Mouse (Mus musculus) spleen, postnatal 10 days (tissue): ENCODE data around the gene Dmrtb1.

Experiments
- DNase-seq, 2 experiments: peaks; one replicate each; pipeline ENCODE4 v3.0.0; 2021 to 2022; ENCODE audit warnings: low spot score in 2 of 2

Gene Dmrtb1

DNA sequence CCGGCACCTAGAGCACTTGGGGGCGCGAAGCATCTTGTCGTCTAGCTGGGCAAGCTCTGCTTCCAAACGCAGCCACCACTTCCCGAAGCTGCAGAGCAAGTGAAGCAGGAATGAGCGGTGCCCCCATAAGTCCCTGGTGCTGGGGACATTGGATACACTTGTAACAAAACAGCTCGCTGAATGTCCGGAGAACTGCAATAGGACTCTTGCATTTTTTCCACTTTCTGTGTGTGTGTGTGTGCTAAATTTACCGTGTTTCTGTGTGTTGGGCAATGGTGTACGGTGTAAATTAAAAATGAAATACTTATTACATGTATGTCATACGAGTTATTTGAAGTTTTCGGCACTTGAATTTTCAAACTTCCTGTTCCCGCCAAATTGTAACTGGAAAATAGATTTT is at the start of gene Dmrtb1:
Gene Dmrtb1 (minus strand): TSS at position 101 of the 400 bp plus-strand sequence.
- no peak for DNase-seq

DNA sequence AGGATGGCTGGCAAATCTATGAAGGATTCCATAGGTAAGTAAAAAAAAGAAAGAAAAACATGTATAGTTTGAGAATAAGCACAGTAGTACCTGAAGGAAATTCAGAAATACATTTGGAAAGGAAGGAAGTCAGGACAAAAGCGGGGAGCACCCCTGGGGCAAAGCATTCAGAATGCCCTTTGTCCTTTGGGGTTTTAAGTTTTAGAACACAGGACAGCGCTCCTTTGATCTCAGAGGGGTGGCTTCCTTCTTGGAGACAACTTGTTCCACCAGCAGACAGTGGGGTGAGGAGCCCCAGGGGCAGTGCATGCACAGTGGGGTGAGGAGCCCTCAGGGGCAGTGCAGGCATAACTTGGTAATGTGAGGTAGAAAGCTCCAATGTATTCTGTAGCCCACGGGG is 49.6 kb upstream of the Dmrtb1 start:
- no peak for DNase-seq

DNA sequence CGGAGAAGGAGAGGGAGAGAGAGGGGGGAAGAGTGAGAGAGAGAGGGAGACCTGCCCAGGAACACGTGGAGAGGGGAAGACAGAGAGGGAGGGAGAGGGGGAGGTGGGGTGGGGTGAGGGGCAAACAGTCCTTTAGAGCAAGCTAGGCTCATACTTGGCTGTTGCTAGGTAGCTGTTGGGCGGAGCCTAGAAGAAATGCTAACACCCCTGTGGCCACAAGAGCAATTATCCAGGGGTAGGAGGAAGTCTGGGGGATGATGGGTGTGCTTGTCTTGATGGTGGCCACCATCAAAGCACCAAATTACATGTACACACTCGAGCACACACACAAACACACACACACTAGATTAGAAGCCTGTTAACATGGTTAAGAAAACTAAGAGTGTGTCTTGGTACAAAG is 48.6 kb upstream of the Dmrtb1 start:
- no peak for DNase-seq

DNA sequence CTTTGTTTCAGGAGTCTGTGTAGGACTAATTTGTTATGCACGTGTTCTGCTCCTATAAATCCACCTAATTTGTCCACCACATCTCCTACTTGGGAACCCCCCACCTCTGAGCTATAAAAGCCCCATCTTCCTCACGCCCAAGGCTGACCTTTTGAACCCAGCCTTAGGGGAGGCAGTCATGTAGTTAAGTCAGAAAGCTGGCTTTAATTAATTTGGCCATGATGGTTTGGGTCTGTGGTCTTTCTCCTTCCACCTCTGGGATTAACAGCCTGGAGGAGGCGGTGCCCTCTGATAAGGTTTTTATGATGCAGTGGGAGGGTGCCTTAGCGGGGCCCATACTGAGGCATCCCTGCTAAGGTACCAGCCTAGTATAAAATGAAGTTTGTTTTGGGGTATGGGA is 48.2 kb upstream of the Dmrtb1 start:
- DNase-seq = no peak

DNA sequence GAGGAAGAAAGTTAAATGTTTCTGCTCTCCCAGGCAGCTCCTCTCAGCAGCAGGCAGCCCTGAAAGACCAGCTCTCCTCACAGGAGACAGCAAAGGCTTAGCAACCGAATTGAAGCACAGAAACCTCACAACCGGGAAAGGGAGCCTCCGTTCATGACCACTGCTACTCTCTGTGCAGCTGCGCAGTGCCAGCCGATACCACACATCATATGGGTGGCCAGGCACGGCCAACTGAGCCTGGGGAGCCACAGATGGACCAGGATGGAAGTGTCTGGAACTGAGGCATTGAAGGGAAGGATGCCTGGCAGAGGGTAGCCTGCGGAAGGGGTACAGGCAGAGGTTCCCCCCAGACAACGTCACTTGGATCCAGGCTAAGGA is 47.0 kb upstream of the Dmrtb1 start:
- no peak for DNase-seq

DNA sequence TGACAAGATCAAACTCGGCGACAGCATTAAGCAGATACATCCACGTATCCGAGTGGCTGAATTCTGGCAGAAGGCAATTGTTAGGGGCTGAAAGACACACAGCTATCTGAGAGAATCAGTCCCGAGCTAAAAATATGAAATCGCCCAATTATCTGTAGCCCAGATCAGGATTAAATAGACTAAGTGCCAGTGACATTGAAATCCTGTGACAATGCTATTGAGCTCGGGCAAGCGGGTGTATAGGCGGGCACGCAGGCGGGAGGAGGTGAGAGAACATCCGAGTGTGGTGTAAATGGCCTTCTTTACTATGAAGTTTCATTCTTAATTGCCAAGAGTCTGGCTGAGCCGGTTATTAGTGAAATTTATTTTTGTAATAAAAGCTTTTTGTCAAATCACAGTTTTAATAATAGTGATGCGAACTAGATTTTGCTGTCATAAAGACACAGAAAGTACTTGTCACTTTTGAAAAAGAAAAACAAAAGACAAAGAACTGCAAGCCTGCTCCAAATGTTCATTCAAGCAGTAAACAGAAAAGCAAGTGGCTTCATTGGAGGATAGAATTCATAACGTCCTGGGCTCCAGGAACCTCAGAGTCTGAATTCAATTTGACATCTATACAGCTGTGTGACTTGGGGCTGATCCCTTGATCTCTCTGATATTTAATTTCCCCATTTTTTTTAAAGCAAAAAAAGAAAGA is 46.5 kb upstream of the Dmrtb1 start:
- no peak for DNase-seq

DNA sequence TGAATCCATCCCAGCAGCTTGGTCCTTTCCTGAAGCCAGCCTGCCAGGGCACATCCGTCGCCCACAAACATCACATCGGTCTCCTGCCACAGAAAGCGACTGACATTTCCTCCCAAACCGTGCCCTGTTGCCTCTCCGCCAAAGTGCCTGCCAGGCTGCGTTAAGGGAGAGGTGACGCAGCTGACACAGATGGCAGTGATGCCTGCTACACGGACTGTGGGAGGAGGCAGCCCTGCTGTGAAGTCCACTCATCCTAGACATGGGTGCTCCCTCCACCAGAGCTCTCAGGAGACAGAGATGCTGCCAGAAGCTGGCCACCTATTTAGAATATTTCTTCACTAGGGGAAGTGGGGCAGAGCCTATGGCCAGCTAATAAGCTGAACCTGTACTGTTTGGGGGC is 41.4 kb upstream of the Dmrtb1 start:
- no peak for DNase-seq

DNA sequence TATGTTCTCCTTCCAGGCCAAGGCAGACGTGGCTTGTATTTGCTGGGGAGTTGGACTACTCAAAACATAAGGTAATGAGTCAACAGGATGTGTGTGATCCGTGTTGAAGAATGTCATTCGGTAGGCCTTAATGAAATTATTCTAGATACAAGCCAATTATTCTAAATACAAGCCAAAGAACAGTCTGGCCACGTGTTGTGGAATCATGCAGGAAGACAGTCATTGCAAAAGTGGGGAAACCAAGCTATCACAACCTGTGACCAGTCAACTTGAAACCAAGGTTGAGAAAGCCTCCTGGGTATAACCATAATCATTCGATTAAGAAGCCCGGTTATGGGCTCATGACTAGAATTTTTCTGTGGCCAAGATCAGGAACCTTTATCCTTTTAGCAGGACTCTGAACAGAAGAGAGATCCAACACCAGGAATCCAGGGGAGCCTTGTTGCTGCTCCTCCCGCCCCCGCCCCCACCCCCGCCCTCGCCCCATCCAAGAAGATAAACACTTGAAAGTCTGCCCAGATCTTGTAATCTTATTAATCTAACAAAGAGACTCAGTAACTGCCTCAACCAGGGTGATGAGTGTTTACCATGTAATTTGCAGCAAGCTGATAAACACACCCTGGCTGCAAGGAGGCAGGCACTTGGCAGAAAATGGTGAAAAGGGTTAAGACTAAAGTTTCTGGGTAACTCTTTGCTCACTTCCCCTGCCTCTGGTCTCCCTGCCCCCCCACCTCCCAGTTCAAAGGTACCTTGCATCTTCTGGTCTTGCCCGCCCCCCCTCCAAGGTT is 36.2 kb upstream of the Dmrtb1 start:
- no peak for DNase-seq

DNA sequence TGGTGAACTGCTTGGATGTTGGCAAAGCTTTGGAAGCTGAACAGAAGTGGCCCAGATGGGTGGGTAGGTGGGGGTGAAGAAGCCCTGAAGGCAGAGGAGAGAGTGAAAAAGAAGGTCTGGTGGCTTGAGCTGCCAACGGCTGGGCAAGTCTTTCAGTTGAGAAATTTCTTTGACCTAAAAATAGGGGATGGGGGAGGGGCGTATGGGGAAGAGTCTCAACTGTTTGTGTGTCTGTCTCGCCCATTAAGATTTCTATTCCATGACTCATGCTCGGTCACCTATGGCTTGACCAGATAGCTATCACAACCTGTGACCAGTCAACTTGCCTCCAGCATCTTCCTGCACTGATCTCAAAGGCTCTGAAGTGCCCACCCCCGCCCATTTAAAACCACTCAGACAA is 35.1 kb upstream of the Dmrtb1 start:
- no peak for DNase-seq

DNA sequence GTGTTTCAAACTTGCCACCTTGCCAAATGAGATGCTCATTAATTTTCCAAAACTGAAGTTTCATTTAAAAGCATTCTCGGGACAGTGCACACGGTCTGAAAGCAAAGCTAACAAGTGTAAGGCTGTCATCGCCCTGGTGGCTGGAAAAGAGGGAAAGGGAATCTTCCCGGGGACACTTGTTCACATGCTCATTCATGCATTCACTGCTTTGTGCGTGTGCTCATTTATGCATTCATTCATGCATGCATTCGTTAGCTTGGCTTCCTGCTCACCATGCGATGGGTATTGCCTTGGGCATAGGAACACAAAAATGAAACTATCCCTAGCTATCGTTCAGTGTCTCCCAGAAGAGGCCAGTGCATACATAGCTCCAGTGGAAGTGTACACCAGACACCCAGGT is 34.7 kb upstream of the Dmrtb1 start:
- DNase-seq = no peak

DNA sequence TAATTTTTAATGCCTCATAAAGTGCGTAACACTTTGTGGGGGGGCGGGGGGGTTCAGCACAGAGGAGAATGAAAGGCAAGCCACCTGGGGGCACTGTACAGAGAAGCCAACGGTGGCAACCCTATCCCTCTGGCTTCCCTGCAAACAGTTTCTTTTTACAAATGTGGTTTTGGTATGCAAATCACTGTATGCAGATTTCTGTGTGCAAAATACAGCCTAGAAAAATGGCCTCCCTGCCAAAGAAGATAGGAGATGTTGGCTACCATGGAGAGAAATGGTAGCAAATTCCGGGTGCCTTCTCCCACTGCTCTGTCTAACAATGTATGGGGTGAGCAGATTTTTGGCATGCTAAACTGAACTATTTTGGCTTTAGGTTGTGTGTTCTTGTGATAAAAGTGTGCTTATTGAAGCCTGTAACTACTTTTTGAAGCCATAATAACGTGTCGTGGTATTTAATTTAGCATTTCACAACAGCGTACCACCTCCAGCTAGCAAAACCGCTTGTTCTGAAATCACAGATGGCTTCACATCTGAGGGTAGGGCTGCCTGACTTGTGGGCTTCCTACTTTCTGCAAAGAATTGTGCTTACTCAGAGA is 33.8 kb upstream of the Dmrtb1 start:
- DNase-seq = no peak

DNA sequence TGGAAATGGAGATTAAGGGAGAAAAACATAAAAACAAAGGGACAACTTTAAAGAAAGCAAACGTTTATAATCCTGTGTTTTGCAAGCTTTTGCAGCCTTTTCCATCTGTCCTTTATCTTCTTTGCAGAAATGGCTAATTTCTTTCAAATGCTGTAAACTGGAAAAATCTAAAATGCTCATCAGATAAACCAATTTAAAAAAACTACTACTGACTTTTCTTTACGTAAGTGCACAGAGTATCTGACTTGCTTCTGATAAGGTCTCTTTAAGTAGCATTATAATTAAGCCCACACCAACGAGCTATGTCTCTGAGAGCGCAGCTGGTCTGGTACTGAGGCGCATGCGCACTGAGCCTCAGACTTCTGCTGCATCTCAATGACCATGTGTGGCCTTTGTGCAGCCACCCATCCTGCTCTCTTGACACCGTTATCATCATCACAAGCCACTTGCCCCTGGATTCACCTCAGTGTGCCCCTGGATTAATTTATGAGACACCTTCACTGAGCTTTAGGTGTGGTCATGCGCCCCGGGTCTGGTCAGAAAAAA is 32.8 kb upstream of the Dmrtb1 start:
- DNase-seq = no peak

DNA sequence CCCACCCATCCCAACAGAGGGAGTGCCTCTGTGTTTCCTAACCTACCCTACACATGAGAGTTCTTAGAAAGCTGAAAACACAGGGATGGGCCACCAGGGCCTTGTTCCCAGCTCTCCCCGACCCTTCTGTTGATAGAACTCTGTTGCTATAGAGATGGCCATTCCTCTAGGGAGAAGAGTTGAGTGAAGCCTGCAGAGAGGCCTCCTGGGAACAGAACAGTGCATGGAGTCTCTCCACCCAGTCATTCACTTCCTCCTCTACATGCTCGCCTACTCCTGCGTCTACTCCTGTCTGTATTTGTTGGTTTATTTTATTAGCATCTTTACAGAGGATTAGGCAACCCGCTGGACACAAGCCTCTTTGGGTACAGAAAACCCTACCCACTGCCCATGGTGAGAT is 22.9 kb upstream of the Dmrtb1 start:
- DNase-seq = no peak

DNA sequence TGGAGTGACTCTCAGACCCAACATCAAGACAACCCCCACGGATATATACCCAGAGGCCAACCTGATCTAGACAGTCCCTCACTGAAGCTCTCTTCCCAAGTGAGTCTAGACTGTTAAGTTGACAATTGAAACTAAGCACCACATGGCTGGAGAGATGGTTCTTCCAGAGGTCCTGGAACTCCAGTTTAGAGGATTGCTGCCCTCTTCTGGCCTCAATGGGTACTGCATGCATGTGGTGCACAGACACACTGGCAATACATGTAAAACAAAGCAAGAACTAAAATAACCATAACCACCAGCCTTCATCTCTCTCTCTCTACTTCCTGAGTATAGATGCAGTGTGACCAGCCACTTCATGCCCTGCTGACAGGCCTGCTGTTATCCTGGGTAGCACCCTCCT is 20.2 kb upstream of the Dmrtb1 start:
- peak in 1 of 2 experiments; percentile 61 for DNase-seq

DNA sequence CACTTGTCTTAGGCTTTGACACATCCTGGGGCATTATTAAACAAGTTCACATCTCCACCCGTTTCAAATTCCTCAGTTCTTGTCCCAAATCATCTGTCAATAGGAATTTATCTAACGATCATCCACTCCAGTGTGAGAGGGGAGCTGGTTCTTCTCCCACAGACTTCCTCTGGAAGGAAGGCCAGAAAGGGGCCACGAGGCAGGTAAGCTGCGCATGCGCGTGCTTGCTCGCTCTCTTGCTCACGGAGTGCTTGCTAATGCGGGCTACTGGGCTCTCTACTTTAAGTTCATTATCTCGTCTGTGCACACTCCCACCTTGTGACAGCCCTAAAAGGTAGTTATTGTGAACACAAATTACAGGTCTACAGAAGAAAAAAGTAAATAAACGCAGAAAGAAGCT is 17.6 kb upstream of the Dmrtb1 start:
- DNase-seq = no peak

DNA sequence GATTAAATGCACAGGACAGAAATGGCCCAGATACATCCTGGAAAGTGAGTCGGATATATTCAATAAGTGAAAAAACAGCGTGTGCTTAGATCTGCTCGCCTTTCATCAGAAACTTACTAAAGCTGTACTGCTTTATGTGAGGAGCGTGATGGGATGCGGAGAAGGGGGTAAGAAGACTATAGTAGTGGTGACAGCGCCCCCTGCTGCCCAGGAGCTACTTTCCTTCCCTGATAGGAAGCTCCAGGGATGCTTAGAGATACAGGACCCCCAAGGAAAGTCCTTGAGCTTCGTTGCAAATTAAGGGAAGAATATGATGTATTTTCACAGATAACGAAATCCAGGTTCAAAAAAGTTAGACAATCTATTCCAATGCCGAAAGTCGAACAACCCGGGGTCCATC is 17.1 kb upstream of the Dmrtb1 start:
- DNase-seq = peak in 1 of 2 experiments; percentile 61

DNA sequence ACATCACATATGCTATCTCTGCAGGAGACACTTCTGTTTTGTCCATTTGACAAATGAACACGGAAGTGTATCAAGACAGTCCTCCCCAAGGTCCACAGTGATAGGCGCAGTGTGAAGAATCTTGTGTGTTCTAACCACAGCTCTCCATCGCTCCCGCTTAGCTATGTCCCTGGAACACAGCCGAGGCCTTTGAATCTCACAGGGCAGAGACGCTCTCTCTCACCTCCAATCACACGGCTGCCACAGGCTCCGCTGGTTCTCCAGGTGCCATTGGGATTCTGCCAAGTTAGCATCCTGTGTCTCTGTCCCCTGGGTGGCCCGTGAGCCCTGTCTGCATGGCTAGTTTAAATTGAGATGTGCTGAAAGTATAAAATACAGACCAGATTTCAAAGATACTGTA is 15.2 kb upstream of the Dmrtb1 start:
- no peak for DNase-seq

DNA sequence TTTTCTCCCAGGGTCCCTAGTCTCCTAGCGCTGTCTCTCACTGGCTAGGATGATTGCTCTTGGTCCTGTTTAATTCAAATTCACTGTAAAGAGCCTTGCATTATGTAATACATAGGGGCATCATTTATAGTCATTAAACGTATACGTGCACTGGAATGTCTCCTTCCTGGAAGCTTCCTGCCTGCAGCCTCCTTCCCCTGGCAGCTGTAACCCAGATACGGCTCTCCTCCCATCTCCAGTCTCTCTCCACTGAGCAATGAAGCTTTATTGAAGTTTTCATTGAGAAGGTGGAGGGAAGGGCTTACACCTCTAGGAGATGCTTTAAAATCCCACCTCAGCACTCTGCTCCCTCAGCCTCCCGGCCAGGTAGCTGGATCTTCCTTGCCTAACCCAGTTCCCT is 9.8 kb upstream of the Dmrtb1 start:
- no peak for DNase-seq

DNA sequence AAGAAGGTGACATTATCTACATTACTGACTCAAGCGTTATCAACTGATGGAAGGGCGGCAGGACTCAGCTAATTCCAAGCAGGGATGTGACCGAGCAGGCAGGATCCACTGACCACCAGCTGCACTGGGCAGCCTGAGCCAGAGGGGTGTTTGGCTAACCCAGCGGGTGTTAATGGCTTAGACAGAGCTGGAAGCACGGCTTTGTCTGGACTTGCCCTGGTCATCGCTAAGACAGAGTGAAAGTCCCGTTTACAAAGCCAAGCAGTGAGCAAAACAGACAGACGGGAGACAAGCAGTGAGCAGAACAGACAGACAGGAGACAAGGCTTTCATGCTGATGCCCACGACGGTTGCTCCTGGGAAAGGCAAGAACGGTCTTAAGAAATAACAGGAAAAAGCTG is 4.2 kb upstream of the Dmrtb1 start:
- no peak for DNase-seq

DNA sequence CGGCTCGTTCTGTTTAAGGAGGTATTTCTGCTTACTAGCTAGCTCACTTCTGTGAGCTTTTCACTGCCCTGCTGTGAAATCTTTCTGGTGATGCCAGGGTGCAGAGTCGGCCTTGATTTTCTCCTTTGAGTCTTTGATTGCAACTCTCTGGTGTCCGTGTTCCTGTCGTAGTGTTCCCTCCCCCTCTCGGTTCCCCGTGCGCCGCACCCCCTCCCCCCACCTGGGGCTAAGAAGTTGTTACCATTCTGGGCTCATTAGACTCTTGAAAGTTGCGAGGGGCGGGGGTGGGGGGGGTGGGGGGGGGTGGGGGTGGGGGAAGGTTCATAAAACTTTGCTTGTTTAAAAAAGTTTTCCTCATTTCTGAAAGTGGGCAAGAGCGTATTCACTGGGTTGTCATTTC is 3.1 kb upstream of the Dmrtb1 start:
- DNase-seq = no peak

DNA sequence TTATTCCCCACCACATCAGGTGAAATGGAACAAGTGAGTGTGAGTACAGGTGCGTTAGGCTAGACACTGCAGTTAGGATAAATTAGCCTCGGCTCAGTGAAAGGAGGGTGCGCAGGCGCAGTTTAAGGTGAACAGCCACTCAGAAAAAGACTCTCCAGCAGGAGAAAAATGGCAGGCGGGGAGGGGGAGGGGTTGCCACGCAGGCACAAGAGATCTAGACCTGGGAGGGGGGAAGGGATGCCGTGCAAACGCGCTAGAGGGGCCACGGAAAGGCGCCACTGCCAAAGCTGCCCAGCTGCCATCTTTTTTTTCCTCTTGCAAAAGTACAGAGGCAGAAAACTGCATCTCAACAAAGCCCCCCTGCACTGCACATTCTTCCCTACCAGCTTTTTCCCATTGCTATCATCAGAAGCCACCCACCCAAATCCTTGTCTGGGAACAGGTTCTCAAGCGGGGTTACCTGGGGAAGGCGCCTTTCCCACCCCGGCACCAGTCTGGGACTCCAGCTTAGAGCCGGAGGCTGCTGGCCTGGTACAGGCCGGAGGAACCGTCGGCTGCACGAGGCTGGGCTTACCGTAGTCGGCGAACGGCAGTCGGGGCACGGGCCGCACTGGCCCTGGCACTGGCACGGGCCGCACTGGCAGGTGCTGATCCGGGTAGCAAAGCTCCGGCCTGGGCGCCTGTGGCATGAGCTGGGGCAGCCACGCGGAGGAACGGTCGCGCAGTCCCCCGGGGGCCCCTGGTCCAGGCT is 849 bp downstream of the Dmrtb1 start:
- DNase-seq = no peak
